Mouse (Mus musculus) ES-Bruce4 (cell line): Measurements from ENCODE around the gene Hoxa1.

Source experiments
- CTCF ChIP-seq: IDR thresholded peaks from one replicate; pipeline ENCODE4 v1.8.1; 2011; ENCODE audit warnings: low read depth, low read length
- EP300 ChIP-seq: IDR thresholded peaks from 2 replicates; pipeline ENCODE4 v1.6.1; 2011; ENCODE audit warnings: low read depth, low read length; ENCODE audit not compliant: insufficient read depth
- POLR2A ChIP-seq: IDR thresholded peaks from one replicate; pipeline ENCODE4 v1.8.1; 2011; ENCODE audit warnings: low read length; ENCODE audit not compliant: insufficient read depth

- TF ChIP-seq CTCF (no peak), EP300 (no peak), POLR2A (no peak)
Observed at GRCm38 (mm10) chr6:52171938-52172337, 13.8 kb upstream of the Hoxa1 start.
